Mouse (Mus musculus): Measurements from ENCODE around the gene Def8. TPM values are rescaled to one million over a fixed set of nuclear protein-coding genes. Genes with fewer than 3 reads are reported as not detected.
"Not testable (repeated sequence)": the region's sequence is repeated elsewhere in the genome, so short reads cannot be mapped to it uniquely, and the experiment has no call there.

Gene Def8
- polyA plus RNA-seq, 1 experiment from 2014 or later = 37.6 TPM

GRCm38 (mm10) chr8:123410049-123410587, 13.2 kb upstream of the Def8 start:
- H3K9ac ChIP-seq (ENCODE audit: low read length) = no peak overlapping the region
- no peaks in the 10 kb centered on the region for H3K9me3 ChIP-seq (ENCODE audit: control insufficient read depth, low read length)
- DNase-seq (ENCODE audit: low spot score) = no peak
- 78% methylated on average over 8 of the region's 8 CpGs for WGBS
- H3K36me3 ChIP-seq (ENCODE audit: control insufficient read depth, insufficient read depth, low read length) = no peaks in the 10 kb centered on the region
- no peak overlapping the region for H3K27ac ChIP-seq (replicated peaks; ENCODE audit: low read depth, low read length)
- peaks cover 52% of the 10 kb centered on the region for H3K27me3 ChIP-seq (ENCODE audit: control insufficient read depth, insufficient read depth, low read length)
- 0 out of 2 replicates have a peak, but pooled peaks cover 7% of the 10 kb centered on the region for H3K4me1 ChIP-seq (ENCODE audit: control insufficient read depth, insufficient read depth, low read length)
- no peak overlapping the region for H3K4me3 ChIP-seq (ENCODE audit: low read depth, low read length)
- no peak overlapping the region for H3K4me2 ChIP-seq (ENCODE audit: low read depth, severe bottlenecking)
- ATAC-seq (ENCODE audit: insufficient number of reproducible peaks, low FRiP score, low TSS enrichment, low read depth) = no peak

- Histone ChIP-seq H3K36me3 (ENCODE audit: control insufficient read depth, insufficient read depth, low read length) (no peaks in the 10 kb centered on the region), H3K9ac (ENCODE audit: low read length) (no peak overlapping the region), H3K4me3 (ENCODE audit: low read depth, low read length) (peak overlapping the region; percentile 28), H3K9me3 (ENCODE audit: control insufficient read depth, low read length) (no peaks in the 10 kb centered on the region), H3K4me2 (ENCODE audit: low read depth, severe bottlenecking) (peak overlapping the region; percentile 36), H3K27ac (replicated peaks; ENCODE audit: low read depth, low read length) (no peak overlapping the region), H3K27me3 (ENCODE audit: control insufficient read depth, insufficient read depth, low read length) (peaks cover 52% of the 10 kb centered on the region), H3K4me1 (ENCODE audit: control insufficient read depth, insufficient read depth, low read length) (0 out of 2 replicates have a peak, but pooled peaks cover 7% of the 10 kb centered on the region)
- no peak for ATAC-seq (ENCODE audit: insufficient number of reproducible peaks, low FRiP score, low TSS enrichment, low read depth)
- no peak for DNase-seq (ENCODE audit: low spot score)
- WGBS = 17% methylated on average over 11 of the region's 11 CpGs
Measured at GRCm38 (mm10) chr8:123410788-123411187, 12.5 kb upstream of the Def8 start.

- WGBS = under 1% methylated on average over 29 of the region's 29 CpGs
- no peak within 1 kb of the TSS for H3K27ac ChIP-seq (replicated peaks; ENCODE audit: low read depth, low read length)
- H3K9me3 ChIP-seq (ENCODE audit: control insufficient read depth, low read length) = no peaks in the 10 kb centered on the region
- 0 out of 2 replicates have a peak, but pooled peaks cover 7% of the 10 kb centered on the region for H3K4me1 ChIP-seq (ENCODE audit: control insufficient read depth, insufficient read depth, low read length)
- H3K27me3 ChIP-seq (ENCODE audit: control insufficient read depth, insufficient read depth, low read length) = peaks cover 52% of the 10 kb centered on the region
- ATAC-seq (ENCODE audit: insufficient number of reproducible peaks, low FRiP score, low TSS enrichment, low read depth) (peak; percentile 63; the same call in 1 of the 2 replicates), DNase-seq (ENCODE audit: low spot score) (peak; percentile 74)
- H3K4me3 ChIP-seq (ENCODE audit: low read depth, low read length) = peak within 1 kb of the TSS; percentile 28
- H3K4me2 ChIP-seq (ENCODE audit: low read depth, severe bottlenecking) = peak within 1 kb of the TSS; percentile 36
- no peaks in the 10 kb centered on the region for H3K36me3 ChIP-seq (ENCODE audit: control insufficient read depth, insufficient read depth, low read length)
- no peak within 1 kb of the TSS for H3K9ac ChIP-seq (ENCODE audit: low read length)
Measured at GRCm38 (mm10) chr8:123411246-123411645, 12.1 kb upstream of the Def8 start, which contains the start of gene Tubb3. Tubb3 (plus strand) TSS chr8:123411424.

GRCm38 (mm10) chr8:123411781-123412327, 11.5 kb upstream of the Def8 start:
- WGBS = 7% methylated on average over 16 of the region's 16 CpGs
- DNase-seq (ENCODE audit: low spot score) = no peak

GRCm38 (mm10) chr8:123412560-123413170, 10.7 kb upstream of the Def8 start:
- H3K4me3 ChIP-seq (ENCODE audit: low read depth, low read length) = no peak overlapping the region
- 0% methylated on average over 12 of the region's 12 CpGs for WGBS
- ATAC-seq (ENCODE audit: insufficient number of reproducible peaks, low FRiP score, low TSS enrichment, low read depth) = no peak

More at GRCm38 (mm10) chr8:123411781-123412327, 11.5 kb upstream of the Def8 start:
- 0 out of 2 replicates have a peak, but pooled peaks have one; percentile 3 for ATAC-seq (ENCODE audit: insufficient number of reproducible peaks, low FRiP score, low TSS enrichment, low read depth)
- H3K36me3 ChIP-seq (ENCODE audit: control insufficient read depth, insufficient read depth, low read length) = no peaks in the 10 kb centered on the region
- H3K4me1 ChIP-seq (ENCODE audit: control insufficient read depth, insufficient read depth, low read length) = 0 out of 2 replicates have a peak, but pooled peaks cover 7% of the 10 kb centered on the region
- peak overlapping the region; percentile 28 for H3K4me3 ChIP-seq (ENCODE audit: low read depth, low read length)
- H3K9me3 ChIP-seq (ENCODE audit: control insufficient read depth, low read length) = no peaks in the 10 kb centered on the region
- peaks cover 52% of the 10 kb centered on the region for H3K27me3 ChIP-seq (ENCODE audit: control insufficient read depth, insufficient read depth, low read length)
- no peak overlapping the region for H3K27ac ChIP-seq (replicated peaks; ENCODE audit: low read depth, low read length)
- H3K9ac ChIP-seq (ENCODE audit: low read length) = no peak overlapping the region
- H3K4me2 ChIP-seq (ENCODE audit: low read depth, severe bottlenecking) = peak overlapping the region; percentile 36

GRCm38 (mm10) chr8:123414255-123414654, 9.1 kb upstream of the Def8 start:
- no peaks in the 10 kb centered on the region for H3K36me3 ChIP-seq (ENCODE audit: control insufficient read depth, insufficient read depth, low read length)
- no peak overlapping the region for H3K27ac ChIP-seq (replicated peaks; ENCODE audit: low read depth, low read length)
- no peak overlapping the region for H3K4me3 ChIP-seq (ENCODE audit: low read depth, low read length)
- H3K4me2 ChIP-seq (ENCODE audit: low read depth, severe bottlenecking) = no peak overlapping the region
- H3K9ac ChIP-seq (ENCODE audit: low read length) = no peak overlapping the region
- ATAC-seq (ENCODE audit: insufficient number of reproducible peaks, low FRiP score, low TSS enrichment, low read depth) = no peak
- no peaks in the 10 kb centered on the region for H3K9me3 ChIP-seq (ENCODE audit: control insufficient read depth, low read length)
- peak; percentile 86 for DNase-seq (ENCODE audit: low spot score)
- 8% methylated on average over 9 of the region's 9 CpGs for WGBS
- 0 out of 2 replicates have a peak, but pooled peaks cover 7% of the 10 kb centered on the region for H3K4me1 ChIP-seq (ENCODE audit: control insufficient read depth, insufficient read depth, low read length)
- peaks cover 48% of the 10 kb centered on the region for H3K27me3 ChIP-seq (ENCODE audit: control insufficient read depth, insufficient read depth, low read length)

More at GRCm38 (mm10) chr8:123412560-123413170, 10.7 kb upstream of the Def8 start:
- Histone ChIP-seq H3K9me3 (ENCODE audit: control insufficient read depth, low read length) (no peaks in the 10 kb centered on the region), H3K27ac (replicated peaks; ENCODE audit: low read depth, low read length) (no peak overlapping the region), H3K27me3 (ENCODE audit: control insufficient read depth, insufficient read depth, low read length) (peaks cover 52% of the 10 kb centered on the region), H3K36me3 (ENCODE audit: control insufficient read depth, insufficient read depth, low read length) (no peaks in the 10 kb centered on the region), H3K9ac (ENCODE audit: low read length) (no peak overlapping the region), H3K4me1 (ENCODE audit: control insufficient read depth, insufficient read depth, low read length) (0 out of 2 replicates have a peak, but pooled peaks cover 7% of the 10 kb centered on the region), H3K4me2 (ENCODE audit: low read depth, severe bottlenecking) (peak overlapping the region; percentile 12; the same call in 1 of the 2 replicates)
- DNase-seq (ENCODE audit: low spot score) = peak; percentile 43

- WGBS = 83% methylated on average over 5 of the region's 5 CpGs
- DNase-seq (ENCODE audit: low spot score); H3K4me3 ChIP-seq (ENCODE audit: low read depth, low read length); H3K4me1 ChIP-seq (ENCODE audit: control insufficient read depth, insufficient read depth, low read length); H3K36me3 ChIP-seq (ENCODE audit: control insufficient read depth, insufficient read depth, low read length); H3K27ac ChIP-seq (replicated peaks; ENCODE audit: low read depth, low read length); H3K4me2 ChIP-seq (ENCODE audit: low read depth, severe bottlenecking); ATAC-seq (ENCODE audit: insufficient number of reproducible peaks, low FRiP score, low TSS enrichment, low read depth); H3K9ac ChIP-seq (ENCODE audit: low read length); H3K9me3 ChIP-seq (ENCODE audit: control insufficient read depth, low read length): not testable (repeated sequence)
- H3K27me3 ChIP-seq (ENCODE audit: control insufficient read depth, insufficient read depth, low read length) = peaks cover 39% of the 10 kb centered on the region
Measured at GRCm38 (mm10) chr8:123414997-123415696, 8.2 kb upstream of the Def8 start.
